Mouse (Mus musculus) left cerebral cortex, adult 2 months (tissue): ENCODE results near the gene Olfr63. TPM values are rescaled to one million over a fixed set of nuclear protein-coding genes. Genes with fewer than 3 reads are reported as not detected.
"Not testable (repeated sequence)": the region's sequence is repeated elsewhere in the genome, so short reads cannot be mapped to it uniquely, and the experiment has no call there.

Experiments used
- DNase-seq, 2 experiments: peaks; one replicate each; pipeline ENCODE4 v3.0.0; 2021 to 2022; ENCODE audit warnings: low spot score in 2 of 2, mixed read lengths in 1 of 2; ENCODE audit errors: extremely low spot score in 1 of 2
- H3K27ac ChIP-seq: fragments of 200-600 bp; 2 replicates; pipeline ENCODE4 v1.8.1; 2022
- H3K4me3 ChIP-seq: fragments of 200-600 bp; 2 replicates; pipeline ENCODE4 v1.8.1; 2022
- CTCF ChIP-seq: fragments of 200-600 bp; IDR thresholded peaks from 2 replicates; pipeline ENCODE4 v1.8.1; 2022; ENCODE audit warnings: antibody characterized with exemption, mild to moderate bottlenecking, moderate library complexity
- intact Hi-C: fragments of 180-260 bp; cut with DNase I; formaldehyde crosslinking; loops from one replicate; pipeline ENCODE4 v1.15.1; 2025
- long read RNA-seq, 2 experiments: library from polyadenylated mRNA; stranded (forward); transcript quantifications; one replicate each; pipeline ENCODE4 v2.0.0; 2021; ENCODE audit warnings: borderline mapping rate in 2 of 2
- total RNA-seq, 2 experiments: library from RNA; stranded (reverse); gene quantifications; 2 replicates each; pipeline ENCODE4 v1.2.3; 2021

Gene Olfr63
- under 1 TPM in 1 of 2 experiments, not detected in 1; 0.07 TPM for total RNA-seq
- long read RNA-seq, experiment 1, result 0 reads
- long read RNA-seq, experiment 2, result 0 reads

- no peak for TF ChIP-seq CTCF
- DNase-seq, result no peak
- Histone ChIP-seq H3K4me3 (no peak within 1 kb of the TSS), H3K27ac (no peak within 1 kb of the TSS)
- intact Hi-C loops, result no loop called here
Measured at GRCm38 (mm10) chr17:33264376-33264775, at the start of gene Olfr63. Olfr63 (plus strand) TSS chr17:33264676.

- DNase-seq, result no peak
- no peak within 1 kb of the TSS for H3K27ac ChIP-seq
- H3K4me3 ChIP-seq, result no peak within 1 kb of the TSS
- no peak for TF ChIP-seq CTCF
- intact Hi-C loops, result no loop called here
Measured at GRCm38 (mm10) chr17:33221590-33221989, 42.9 kb upstream of the Olfr63 start, which contains the start of gene Olfr1564. Olfr1564 (minus strand) TSS chr17:33221690.

GRCm38 (mm10) chr17:33236646-33237045, 27.8 kb upstream of the Olfr63 start:
- intact Hi-C loops, result loop anchor here (10.0 kb wide), 1 partner anchor 68 kb away; no protein-coding TSS in a partner anchor
- not testable (repeated sequence) for H3K27ac ChIP-seq, DNase-seq, H3K4me3 ChIP-seq

- intact Hi-C loops, DNase-seq: not testable (repeated sequence)
Measured at GRCm38 (mm10) chr17:33254530-33255318, 9.8 kb upstream of the Olfr63 start, which contains the start of gene Zfp955a. Zfp955a (minus strand) TSS chr17:33255145.

GRCm38 (mm10) chr17:33255319-33255657, 9.2 kb upstream of the Olfr63 start:
- DNase-seq, H3K4me3 ChIP-seq, intact Hi-C loops, H3K27ac ChIP-seq: not testable (repeated sequence)

More at GRCm38 (mm10) chr17:33254530-33255318, 9.8 kb upstream of the Olfr63 start, which contains the start of gene Zfp955a:
- not testable (repeated sequence) for H3K27ac ChIP-seq
- peak within 1 kb of the TSS; percentile 40 for H3K4me3 ChIP-seq

GRCm38 (mm10) chr17:33268907-33269306, 4.4 kb downstream of the Olfr63 start:
- intact Hi-C loops, result no loop called here
- no peak overlapping the region for H3K4me3 ChIP-seq
- no peak for TF ChIP-seq CTCF

GRCm38 (mm10) chr17:33289039-33289875, 24.8 kb downstream of the Olfr63 start, which contains the start of gene Zfp955b:
Zfp955b (plus strand) TSS chr17:33289544.
- intact Hi-C loops, H3K4me3 ChIP-seq, DNase-seq, H3K27ac ChIP-seq: not testable (repeated sequence)

More at GRCm38 (mm10) chr17:33268907-33269306, 4.4 kb downstream of the Olfr63 start:
- H3K27ac ChIP-seq, result no peak overlapping the region
- DNase-seq, result no peak

GRCm38 (mm10) chr17:33289876-33290149, 25.3 kb downstream of the Olfr63 start:
- intact Hi-C loops, H3K4me3 ChIP-seq, H3K27ac ChIP-seq, DNase-seq: not testable (repeated sequence)

Other genes with a start within 250 kb of the Olfr63 start
- 10 to 100 TPM; 19.0 to 23.5 TPM for gene Zfp763, start 231.3 kb upstream of the Olfr63 start, total RNA-seq
- under 1 TPM in 1 of 2 experiments, not detected in 1; 0.12 TPM for gene 4921501E09Rik, start 196.6 kb upstream of the Olfr63 start, total RNA-seq
- gene Zfp563, start 175.4 kb upstream of the Olfr63 start, total RNA-seq, result 10 to 100 TPM; 19.1 to 21.6 TPM
- 1 to 10 TPM; 4.2 to 5.1 TPM for gene Morc2b, start 125.0 kb upstream of the Olfr63 start, total RNA-seq
- not detected for gene Olfr55, start 96.2 kb upstream of the Olfr63 start, total RNA-seq
- not detected for gene Olfr239, start 73.4 kb upstream of the Olfr63 start, total RNA-seq
- gene Olfr1564, start 43.0 kb upstream of the Olfr63 start, total RNA-seq, result 1 to 10 TPM; 1.1 to 1.7 TPM
- 10 to 100 TPM; 11.8 to 13.6 TPM for gene Zfp955a, start 9.5 kb upstream of the Olfr63 start, total RNA-seq
- 10 to 100 TPM; 27.9 to 35.3 TPM for gene Zfp955b, start 24.9 kb downstream of the Olfr63 start, total RNA-seq
- gene Zfp81, start 94.2 kb downstream of the Olfr63 start, total RNA-seq, result 10 to 100 TPM; 17.8 to 18.1 TPM
- gene Zfp101, start 130.0 kb downstream of the Olfr63 start, total RNA-seq, result 10 to 100 TPM; 13.1 to 15.1 TPM
- gene Actl9, start 168.2 kb downstream of the Olfr63 start, total RNA-seq, result not detected